In the genomic region with DNA sequence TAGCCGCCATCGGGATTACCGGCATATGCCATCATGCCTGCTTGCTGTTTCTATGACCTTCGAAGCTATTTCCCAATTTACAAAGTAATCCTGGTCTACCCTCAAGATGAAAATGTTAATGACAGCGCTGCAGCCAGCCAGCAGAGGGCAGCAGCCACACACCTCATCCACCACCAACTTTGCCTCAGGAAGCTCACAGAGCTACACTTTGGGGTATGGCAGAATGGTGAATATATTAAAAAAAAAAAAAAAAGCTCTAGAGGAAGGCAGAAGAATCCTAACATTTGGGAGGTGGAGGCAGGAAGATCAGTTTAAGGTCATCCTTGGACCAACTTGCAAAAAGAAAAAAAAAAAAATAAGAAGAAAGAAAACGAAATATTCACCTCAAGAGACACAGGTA, we compare ENCODE assay signal across 8 mouse cellular contexts. TPM values are rescaled to one million over a fixed set of nuclear protein-coding genes. Genes with fewer than 3 reads are reported as not detected.
A peak's percentile ranks its signal among the peaks of the same experiment; 100 is the strongest.
DNase-seq lines count a peak whose midpoint lies in the region; ATAC-seq and TF ChIP-seq lines count a peak whose summit lies in the region.

No protein-coding gene starts in this region.

- TF ChIP-seq POLR2A in bone marrow, adult 2 months (IDR thresholded peaks at IDR 0.05; ENCODE audit: borderline replicate concordance, control insufficient read depth, low read depth, low read length): no peak
- no peak for TF ChIP-seq POLR2A in embryonic fibroblast, embryonic 13.5 days (IDR thresholded peaks at IDR 0.05; ENCODE audit: low read depth, low read length)
- no peak for TF ChIP-seq POLR2A in small intestine, adult 2 months (IDR thresholded peaks at IDR 0.05; ENCODE audit: low read depth, low read length)

- no peak for ATAC-seq in heart, embryonic 11.5 days (replicated peaks; ENCODE audit: insufficient number of reproducible peaks, low FRiP score, low TSS enrichment)
- no peak for ATAC-seq in heart, embryonic 13.5 days (ENCODE audit: extremely low read depth, insufficient number of reproducible peaks, low FRiP score, low TSS enrichment)

- 15% methylated on average over 6 of the region's 6 CpGs for WGBS in heart, embryonic 11.5 days (ENCODE audit: insufficient replicate concordance)
- WGBS in bone marrow, adult 2 months: 8% methylated on average over 6 of the region's 6 CpGs
- WGBS in heart, embryonic 13.5 days: 15% methylated on average over 6 of the region's 6 CpGs
- WGBS in small intestine, adult 2 months: 11% methylated on average over 6 of the region's 6 CpGs

- H3K4me2 ChIP-seq in heart, embryonic 11.5 days: no peak overlapping the region
- H3K4me2 ChIP-seq in heart, embryonic 13.5 days: peak overlapping the region; percentile 70; the same call in 1 of the 2 replicates

- H3K9ac ChIP-seq in heart, embryonic 11.5 days (ENCODE audit: low read depth, low read length): no peak overlapping the region
- H3K9ac ChIP-seq in heart, embryonic 13.5 days: no peak overlapping the region

- H3K27ac ChIP-seq in heart, embryonic 11.5 days (ENCODE audit: low read depth, low read length): no peak overlapping the region
- H3K27ac ChIP-seq in bone marrow, adult 2 months (ENCODE audit: control insufficient read depth, insufficient read depth, low read depth, low read length, poor library complexity): no peak overlapping the region
- peak overlapping the region; percentile 85 for H3K27ac ChIP-seq in embryonic fibroblast, embryonic 13.5 days (ENCODE audit: insufficient read depth, low read length)
- H3K27ac ChIP-seq in heart, embryonic 13.5 days (replicated peaks): no peak overlapping the region
- no peak overlapping the region for H3K27ac ChIP-seq in small intestine, adult 2 months (ENCODE audit: insufficient read depth, low read depth, low read length)

- no peaks in the 10 kb centered on the region for H3K9me3 ChIP-seq in heart, embryonic 11.5 days (replicated peaks; ENCODE audit: control insufficient read depth, low read length)
- H3K9me3 ChIP-seq in heart, embryonic 13.5 days: no peaks in the 10 kb centered on the region

- TF ChIP-seq CTCF in bone marrow, adult 2 months (IDR thresholded peaks at IDR 0.05; ENCODE audit: control insufficient read depth, insufficient read depth, low read length): peak; percentile 96
- TF ChIP-seq CTCF in embryonic fibroblast, embryonic 13.5 days (IDR thresholded peaks at IDR 0.05; ENCODE audit: borderline replicate concordance, insufficient read depth, low read length): peak; percentile 97
- peak; percentile 93 for TF ChIP-seq CTCF in small intestine, adult 2 months (IDR thresholded peaks at IDR 0.05; ENCODE audit: extremely low read depth, insufficient read length, insufficient replicate concordance, low read depth, low read length)

- H3K27me3 ChIP-seq in heart, embryonic 11.5 days (ENCODE audit: control insufficient read depth, insufficient read depth, low read length): no peaks in the 10 kb centered on the region
- H3K27me3 ChIP-seq in heart, embryonic 13.5 days (replicated peaks): peaks cover 21% of the 10 kb centered on the region
- no peaks in the 10 kb centered on the region for H3K27me3 ChIP-seq in small intestine, adult 2 months (ENCODE audit: control insufficient read depth, insufficient read depth, low read length)

- H3K36me3 ChIP-seq in heart, embryonic 11.5 days (ENCODE audit: control insufficient read depth, insufficient read depth, low read length): no peaks in the 10 kb centered on the region
- no peaks in the 10 kb centered on the region for H3K36me3 ChIP-seq in heart, embryonic 13.5 days
- no peaks in the 10 kb centered on the region for H3K36me3 ChIP-seq in small intestine, adult 2 months (ENCODE audit: control insufficient read depth, insufficient read depth, low read length)

- H3K4me3 ChIP-seq in heart, embryonic 11.5 days (ENCODE audit: low read depth, low read length): no peak overlapping the region
- no peak overlapping the region for H3K4me3 ChIP-seq in bone marrow, adult 2 months (replicated peaks; ENCODE audit: control insufficient read depth, low read depth, low read length)
- H3K4me3 ChIP-seq in embryonic fibroblast, embryonic 13.5 days (ENCODE audit: insufficient read depth, low read length): no peak overlapping the region
- H3K4me3 ChIP-seq in heart, embryonic 13.5 days: no peak overlapping the region
- no peak overlapping the region for H3K4me3 ChIP-seq in small intestine, adult 2 months (ENCODE audit: low read depth, low read length)

- peaks cover 8% of the 10 kb centered on the region for H3K4me1 ChIP-seq in heart, embryonic 11.5 days (ENCODE audit: control insufficient read depth, insufficient read depth, low read length)
- H3K4me1 ChIP-seq in bone marrow, adult 2 months (ENCODE audit: control insufficient read depth, insufficient read depth, low read length): peaks cover 3% of the 10 kb centered on the region; the same call in 1 of the 2 replicates
- H3K4me1 ChIP-seq in embryonic fibroblast, embryonic 13.5 days (ENCODE audit: control insufficient read depth, insufficient read depth, low read length): peaks cover 3% of the 10 kb centered on the region; the same call in 1 of the 2 replicates
- peaks cover 34% of the 10 kb centered on the region for H3K4me1 ChIP-seq in heart, embryonic 13.5 days
- H3K4me1 ChIP-seq in small intestine, adult 2 months (ENCODE audit: control insufficient read depth, insufficient read depth, insufficient read length, low read length): no peaks in the 10 kb centered on the region

- peak; percentile 94 for DNase-seq in heart, adult 11 months
- DNase-seq in layer of hippocampus, postnatal 10 days (ENCODE audit: low spot score in 2 of 2): peak; percentile 84 to 85
- peak; percentile 70 for DNase-seq in lung, postnatal 14 days

RNA-seq across cellular contexts. Expression of a gene that starts 20.6 kb away (rescaled TPM):
- polyA plus RNA-seq in heart, embryonic 11.5 days (2014; fragmentation: Nextera tagmentation; extraction: Ambion mirVana): 31.0 and 31.1 TPM in 2 replicates
- 49.4 and 56.2 TPM in 2 replicates for polyA plus RNA-seq in bone marrow, adult 2 months (2011; ENCODE audit: insufficient read depth, insufficient read length, low replicate concordance, missing spikeins)
- 21.1 and 26.4 TPM in 2 replicates for polyA plus RNA-seq in embryonic fibroblast, embryonic 13.5 days (2011; ENCODE audit: insufficient read length, low read depth, missing spikeins)
- 25.7 and 26.8 TPM in 2 replicates for polyA plus RNA-seq in heart, embryonic 13.5 days (2015; fragmentation: Nextera tagmentation; extraction: Ambion mirVana)
- 10 to 100 TPM; 28.8 to 32.1 TPM for total RNA-seq in layer of hippocampus, postnatal 10 days (2021)
- polyA plus RNA-seq in small intestine, adult 2 months (2012; rRNA removed): 7.1 and 10.8 TPM in 2 replicates

RNA-seq across cellular contexts. Expression of a gene that starts 57.5 kb away (rescaled TPM):
- polyA plus RNA-seq in heart, embryonic 11.5 days (2014; fragmentation: Nextera tagmentation; extraction: Ambion mirVana): 17.0 and 18.4 TPM in 2 replicates
- polyA plus RNA-seq in bone marrow, adult 2 months (2011; ENCODE audit: insufficient read depth, insufficient read length, low replicate concordance, missing spikeins): 66.4 and 81.9 TPM in 2 replicates
- polyA plus RNA-seq in embryonic fibroblast, embryonic 13.5 days (2011; ENCODE audit: insufficient read length, low read depth, missing spikeins): 125 and 185 TPM in 2 replicates
- polyA plus RNA-seq in heart, embryonic 13.5 days (2015; fragmentation: Nextera tagmentation; extraction: Ambion mirVana): 16.1 and 17.3 TPM in 2 replicates
- 100 to 1,000 TPM; 146 to 164 TPM for total RNA-seq in layer of hippocampus, postnatal 10 days (2021)
- polyA plus RNA-seq in small intestine, adult 2 months (2012; rRNA removed): 10.9 and 11.5 TPM in 2 replicates
